Mouse (Mus musculus) liver, adult 2 months (tissue): ENCODE measurements around the gene Bicdl1.

Experiments used
- CTCF ChIP-seq: fragments of 200-500 bp; IDR thresholded peaks from 2 replicates; pipeline ENCODE4 v1.5.1; 2011; ENCODE audit warnings: low read depth, low read length, control low read depth
- POLR2A ChIP-seq: fragments of 200-500 bp; IDR thresholded peaks from 2 replicates; pipeline ENCODE4 v1.6.1; 2011; ENCODE audit warnings: low read length, control low read depth; ENCODE audit not compliant: insufficient read depth; ENCODE audit errors: extremely low read depth

DNA sequence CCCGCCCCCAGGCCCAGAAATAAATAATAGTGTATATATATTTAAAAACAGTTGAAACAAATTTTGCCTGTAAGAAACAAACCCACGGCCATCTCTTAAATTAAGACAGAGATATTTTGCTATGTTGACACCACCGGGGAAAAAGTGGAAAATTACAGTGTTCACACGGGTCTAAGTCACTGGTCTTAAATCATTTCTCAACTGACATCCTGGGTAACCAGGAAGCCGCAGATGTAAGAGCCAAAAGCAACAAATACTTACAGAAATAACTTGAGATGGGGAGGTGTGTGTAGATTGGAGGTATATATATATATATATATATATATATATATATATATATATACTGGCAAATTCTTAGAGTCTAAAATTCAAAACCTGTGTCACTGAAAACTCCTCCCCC, 21.5 kb upstream of the Bicdl1 start:
- no peak for TF ChIP-seq CTCF
- TF ChIP-seq POLR2A, result no peak
